Mouse (Mus musculus) retina, postnatal 1 day (tissue): ENCODE measurements around the gene Olfr357.

Experiments
- DNase-seq: peaks from one replicate; pipeline ENCODE4 v3.0.0-alpha.2; 2012

Gene Olfr357

GRCm38 (mm10) chr2:36993527-36993926, at the start of gene Olfr357:
Olfr357 (plus strand) TSS chr2:36993827.
- DNase-seq: no peak

- no peak for DNase-seq
These were observed 3.4 kb downstream of the Olfr357 start for GRCm38 (mm10) chr2:36997030-36997429.

- no peak for DNase-seq
These were observed 15.6 kb downstream of the Olfr357 start, which contains the start of gene Olfr358 for GRCm38 (mm10) chr2:37009235-37009634. Olfr358 (minus strand) TSS chr2:37009335.
